ENCODE assay signal across 17 mouse cellular contexts in genomic region chr8:46137336-46137735, GRCm38 (mm10).
"Had no signal": no experiment of that assay in that cellular context is flagged by ENCODE, and none has a peak within 500 bp of the region (broad histone marks: within the 10 kb centered on the region; RNA-seq: fewer than 3 reads in every experiment).

No protein-coding gene starts in this region.

- H3K4me1 ChIP-seq: midbrain, embryonic 10.5 days; midbrain, embryonic 12.5 days; neural tube, embryonic 13.5 days had no signal

- H3K4me2 ChIP-seq: lung, embryonic 14.5 days; midbrain, embryonic 12.5 days; neural tube, embryonic 13.5 days; neural tube, embryonic 15.5 days had no signal

- DNase-seq: lung, embryonic 14.5 days; lung, postnatal 4 days; midbrain, embryonic 14.5 days; retina, postnatal 1 day; right cerebral cortex, adult 18-20 months; right cerebral cortex, postnatal 25 days; right cerebral cortex, postnatal 4 days; spleen, adult 18-20 months; thymus, adult 18-20 months; thymus, postnatal 14 days; thymus, postnatal 36 days had no signal

- H3K27ac ChIP-seq: midbrain, embryonic 10.5 days; midbrain, embryonic 12.5 days; neural tube, embryonic 13.5 days; neural tube, embryonic 15.5 days had no signal

- ATAC-seq: midbrain, embryonic 16.5 days had no signal

- H3K27me3 ChIP-seq: midbrain, embryonic 12.5 days; neural tube, embryonic 13.5 days; neural tube, embryonic 15.5 days had no signal

- H3K9me3 ChIP-seq: neural tube, embryonic 13.5 days; neural tube, embryonic 15.5 days had no signal

- H3K9ac ChIP-seq: lung, embryonic 14.5 days; midbrain, embryonic 12.5 days; neural tube, embryonic 13.5 days; neural tube, embryonic 15.5 days had no signal

- H3K4me3 ChIP-seq: midbrain, embryonic 10.5 days; midbrain, embryonic 12.5 days; myocyte; neural tube, embryonic 13.5 days; neural tube, embryonic 15.5 days had no signal
